Mouse (Mus musculus) retina, postnatal 1 day (tissue): ENCODE data around the gene Klf8.
A peak's percentile ranks its signal among the peaks of the same experiment; 100 is the strongest.
"Not testable (repeated sequence)": the region's sequence is repeated elsewhere in the genome, so short reads cannot be mapped to it uniquely, and the experiment has no call there.

Experiments
- DNase-seq: peaks from one replicate; pipeline ENCODE4 v3.0.0-alpha.2; 2012

The Klf8 gene

GRCm38 (mm10) chrX:153237304-153237919 lies at the start of gene Klf8:
Klf8 (plus strand) TSS chrX:153237466.
- DNase-seq, result peak; percentile 29

DNA sequence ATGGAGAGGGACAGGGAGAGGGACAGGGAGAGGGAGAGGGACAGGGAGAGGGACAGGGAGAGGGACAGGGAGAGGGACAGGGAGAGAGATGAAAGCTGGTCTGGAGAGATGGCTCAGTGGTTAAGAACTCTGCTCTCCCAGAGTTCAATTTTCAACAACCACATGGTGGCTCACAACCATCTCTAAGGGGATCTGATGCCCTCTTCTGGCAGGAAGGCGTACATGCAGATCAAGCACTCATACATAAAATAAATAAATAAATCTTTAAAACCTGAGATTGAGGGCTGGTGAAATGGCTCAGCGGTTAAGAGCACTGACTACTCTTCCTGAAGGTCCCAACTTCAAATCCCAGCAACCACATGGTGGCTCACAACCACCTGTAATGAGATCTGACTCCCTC lies 38.1 kb upstream of the Klf8 start:
- DNase-seq, result peak; percentile 11

- DNase-seq, result no peak
Measured at GRCm38 (mm10) chrX:153211101-153211500, 26.2 kb upstream of the Klf8 start.

DNA sequence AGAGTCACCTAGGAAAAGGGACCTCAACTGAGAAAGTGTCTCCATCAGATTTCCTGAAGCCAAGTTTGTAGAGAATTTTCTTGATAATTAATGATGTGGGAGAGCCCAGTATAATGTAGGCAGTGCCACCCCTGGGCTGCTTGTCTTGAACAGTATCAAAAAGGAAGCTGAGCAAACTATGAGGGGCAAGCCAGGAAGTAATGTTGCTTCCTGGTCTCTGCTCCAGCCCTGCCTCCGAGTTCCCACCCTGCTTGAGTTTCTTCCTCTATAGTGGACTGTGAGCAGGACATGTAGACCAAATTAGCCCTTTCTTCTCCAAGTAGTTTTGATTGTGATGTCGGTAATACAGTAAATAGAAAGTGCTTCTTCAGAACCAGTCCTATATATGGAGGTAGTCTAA lies 6.0 kb upstream of the Klf8 start:
- no peak for DNase-seq

GRCm38 (mm10) chrX:153233255-153233654 lies 4.0 kb upstream of the Klf8 start:
- no peak for DNase-seq

DNA sequence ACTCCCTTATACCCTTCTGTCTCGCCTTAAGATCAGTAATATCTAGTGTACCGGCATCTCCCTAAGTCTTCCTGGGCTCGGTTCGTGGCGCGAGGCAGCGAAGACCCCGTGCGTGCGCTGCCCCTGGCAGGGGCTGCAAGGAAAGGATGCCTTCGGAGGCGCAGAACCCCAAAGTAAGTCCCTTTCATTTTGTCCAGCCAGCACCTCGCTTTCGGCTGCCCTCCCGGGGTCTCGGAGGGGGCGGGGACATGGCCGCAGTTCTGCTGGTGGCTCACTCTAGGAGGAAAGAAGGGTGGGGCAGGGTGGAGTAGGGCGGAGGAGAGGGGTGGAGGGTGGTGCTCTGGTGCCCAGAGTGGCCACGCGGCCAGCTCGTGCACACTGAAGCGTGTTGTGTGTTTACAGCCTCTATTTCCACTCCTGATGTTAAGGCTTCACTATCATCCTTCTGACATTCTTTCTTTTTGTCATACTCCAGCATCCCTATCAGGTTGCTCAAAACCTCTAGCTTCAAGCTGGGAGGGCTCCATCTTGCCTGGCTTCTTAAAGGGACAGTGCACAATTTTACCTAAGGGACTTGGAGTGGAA lies 746 bp downstream of the Klf8 start:
- DNase-seq, result peak; percentile 51

GRCm38 (mm10) chrX:153254256-153254655 lies 17.0 kb downstream of the Klf8 start:
- no peak for DNase-seq

DNA sequence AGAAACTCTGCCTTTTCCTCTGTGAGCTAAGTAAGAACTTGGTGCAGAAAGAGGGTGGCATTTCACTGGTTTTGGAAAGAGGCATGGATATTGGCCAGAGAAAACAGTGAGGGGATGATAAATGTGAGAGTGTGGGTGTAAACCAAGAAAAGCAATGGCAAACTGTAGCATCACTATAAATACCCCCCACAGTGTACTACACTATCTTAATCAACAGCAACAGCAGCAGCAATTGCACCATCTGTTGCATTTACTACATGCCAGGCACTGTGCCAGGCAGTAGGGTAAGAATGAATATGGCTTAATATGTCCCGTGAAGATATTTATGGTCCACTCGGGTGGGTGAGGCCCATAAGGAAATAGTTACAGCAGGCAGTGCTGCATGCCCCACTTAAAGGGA lies 18.2 kb downstream of the Klf8 start:
- DNase-seq, result no peak

DNA sequence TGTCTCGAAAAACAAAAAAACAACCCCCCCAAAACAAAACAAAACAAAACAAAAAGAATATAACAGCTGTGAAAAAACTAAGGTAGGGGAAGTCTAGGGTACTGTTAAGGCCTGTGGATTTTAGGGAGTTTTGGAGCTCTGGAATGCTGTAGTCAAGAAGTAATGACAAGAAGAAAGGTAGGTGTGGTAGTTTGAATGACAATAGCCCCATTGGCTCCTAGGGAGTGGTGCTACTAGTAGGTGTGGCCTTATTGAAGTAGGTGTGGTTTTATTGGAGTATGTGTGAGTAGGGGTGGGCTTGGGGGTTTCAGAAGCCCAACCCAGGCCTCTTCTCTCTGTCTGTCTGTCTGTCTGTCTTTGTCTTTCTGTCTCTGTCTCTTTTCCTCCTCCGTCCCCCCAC lies 44.9 kb downstream of the Klf8 start:
- DNase-seq, result no peak

DNA sequence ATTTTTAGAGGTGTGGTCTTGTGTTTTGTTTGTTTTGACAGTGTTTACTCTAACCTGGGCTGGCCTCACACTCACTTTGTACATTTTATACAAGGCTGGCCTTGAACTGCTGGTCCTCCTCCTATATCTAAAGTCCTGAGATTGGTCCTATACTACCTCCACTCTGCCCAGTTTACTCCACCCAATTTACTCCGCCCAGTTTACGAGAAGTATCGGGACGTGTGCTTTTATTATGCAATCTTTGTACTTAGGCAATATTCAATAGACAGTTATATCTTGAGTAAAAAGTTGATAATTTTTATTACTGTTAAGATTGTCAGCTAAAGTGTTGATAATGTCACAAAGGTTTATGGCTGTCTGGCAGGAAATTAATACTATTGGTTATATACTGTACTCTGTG lies 74.1 kb downstream of the Klf8 start:
- no peak for DNase-seq

GRCm38 (mm10) chrX:153323105-153323504 lies 85.8 kb downstream of the Klf8 start:
- no peak for DNase-seq

DNA sequence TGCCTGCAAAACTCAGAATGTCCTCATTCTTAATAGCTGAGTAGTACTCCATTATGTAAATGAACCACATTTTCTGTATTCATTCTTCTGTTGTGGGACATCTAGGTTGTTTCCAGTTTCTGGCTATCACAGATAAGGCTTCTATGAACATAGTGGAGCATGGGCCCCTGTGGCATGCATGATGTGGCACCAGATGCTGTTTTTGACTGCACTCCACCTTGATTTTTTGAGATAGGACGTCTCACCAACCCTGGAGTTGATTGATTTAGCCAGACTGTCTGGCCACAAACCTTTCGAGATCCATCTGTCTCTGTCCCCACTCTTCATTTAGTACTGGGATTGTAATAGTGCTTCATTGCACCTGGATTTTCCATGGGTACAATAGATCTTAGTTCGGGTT lies 96.9 kb downstream of the Klf8 start:
- not testable (repeated sequence) for DNase-seq

GRCm38 (mm10) chrX:153359331-153360215 lies 122.3 kb downstream of the Klf8 start:
- peak; percentile 53 for DNase-seq

DNA sequence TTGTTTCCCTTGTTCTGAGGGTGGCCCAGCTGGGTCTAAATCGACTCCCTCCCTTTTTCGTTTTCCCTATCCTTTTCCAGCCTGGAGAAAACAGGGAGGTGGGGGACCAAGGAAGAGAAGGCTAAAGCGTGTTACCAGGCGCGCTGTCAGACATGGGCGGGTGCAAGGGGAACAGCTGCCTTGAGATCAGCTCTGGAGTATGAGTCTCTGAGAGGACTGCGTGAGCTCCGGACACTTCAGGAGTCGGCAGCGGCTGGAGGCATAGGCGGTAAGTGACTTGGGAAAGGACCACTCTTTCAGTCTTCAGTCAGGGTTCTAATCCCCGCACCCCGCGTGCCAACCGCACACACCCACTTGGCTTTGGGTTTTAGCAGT lies 122.9 kb downstream of the Klf8 start:
- DNase-seq, result no peak

GRCm38 (mm10) chrX:153360666-153361269 lies 123.5 kb downstream of the Klf8 start:
- no peak for DNase-seq

DNA sequence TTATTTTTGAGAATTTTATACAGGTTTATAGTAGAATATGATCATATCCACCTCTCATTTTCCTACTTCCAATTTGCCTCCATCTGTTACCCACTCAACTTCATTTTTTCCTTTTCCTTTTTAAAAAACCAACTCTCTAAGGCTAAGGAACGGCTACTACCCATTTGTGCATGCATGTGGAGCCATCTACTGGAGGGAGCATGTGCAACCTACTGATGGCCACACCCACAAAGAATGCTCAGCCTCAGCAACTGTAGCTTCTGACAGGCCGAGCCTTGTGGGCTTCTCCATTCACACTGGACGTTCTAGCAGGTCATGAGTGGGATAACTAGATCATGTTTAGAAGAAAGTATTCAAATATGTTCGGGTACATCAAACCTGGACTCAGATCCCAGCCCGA lies 129.5 kb downstream of the Klf8 start:
- DNase-seq, result peak; percentile 63

DNA sequence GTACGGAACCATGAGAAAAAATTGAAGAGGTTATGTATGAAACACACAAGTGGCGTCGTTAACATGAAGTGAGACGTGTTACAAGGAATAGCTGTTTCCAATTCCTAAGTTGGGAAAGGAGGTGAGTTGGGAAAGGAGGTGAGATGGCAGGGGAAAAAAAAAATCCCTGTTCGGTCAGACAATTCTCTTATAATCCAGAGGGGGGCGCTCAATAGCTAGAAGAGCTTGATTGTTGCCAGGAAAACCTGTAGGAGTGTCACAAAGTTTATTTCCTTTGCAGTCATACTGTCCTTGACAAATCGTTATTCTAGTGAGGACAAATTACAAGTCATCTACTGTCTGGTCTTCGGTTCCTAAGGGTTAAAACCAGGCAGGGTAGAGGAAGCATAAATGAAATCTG lies 132.5 kb downstream of the Klf8 start:
- DNase-seq, result no peak

DNA sequence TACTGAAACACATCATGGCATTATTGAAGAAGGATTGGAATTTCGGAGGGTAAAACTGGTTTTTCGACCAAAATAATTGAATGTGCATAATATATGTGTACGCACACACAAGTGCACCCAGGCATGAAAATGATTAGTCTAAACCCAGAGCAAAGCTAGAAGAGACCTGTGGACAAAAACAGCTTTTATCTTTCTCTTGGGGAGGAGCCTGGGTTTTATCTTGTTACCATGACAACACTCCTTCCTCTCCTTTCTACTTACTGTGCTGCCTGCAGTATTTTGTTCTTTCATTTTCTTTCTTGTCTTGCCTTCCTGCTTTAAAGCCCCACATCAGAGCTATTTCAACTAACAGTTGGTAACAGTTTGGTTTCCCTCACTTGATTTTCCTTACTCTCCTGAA lies 137.8 kb downstream of the Klf8 start:
- DNase-seq, result no peak

GRCm38 (mm10) chrX:153381753-153382152 lies 144.5 kb downstream of the Klf8 start:
- no peak for DNase-seq

- no peak for DNase-seq
Measured at GRCm38 (mm10) chrX:153389291-153389690, 152.0 kb downstream of the Klf8 start.

- DNase-seq, result no peak
Measured at GRCm38 (mm10) chrX:153417067-153417466, 179.8 kb downstream of the Klf8 start.

DNA sequence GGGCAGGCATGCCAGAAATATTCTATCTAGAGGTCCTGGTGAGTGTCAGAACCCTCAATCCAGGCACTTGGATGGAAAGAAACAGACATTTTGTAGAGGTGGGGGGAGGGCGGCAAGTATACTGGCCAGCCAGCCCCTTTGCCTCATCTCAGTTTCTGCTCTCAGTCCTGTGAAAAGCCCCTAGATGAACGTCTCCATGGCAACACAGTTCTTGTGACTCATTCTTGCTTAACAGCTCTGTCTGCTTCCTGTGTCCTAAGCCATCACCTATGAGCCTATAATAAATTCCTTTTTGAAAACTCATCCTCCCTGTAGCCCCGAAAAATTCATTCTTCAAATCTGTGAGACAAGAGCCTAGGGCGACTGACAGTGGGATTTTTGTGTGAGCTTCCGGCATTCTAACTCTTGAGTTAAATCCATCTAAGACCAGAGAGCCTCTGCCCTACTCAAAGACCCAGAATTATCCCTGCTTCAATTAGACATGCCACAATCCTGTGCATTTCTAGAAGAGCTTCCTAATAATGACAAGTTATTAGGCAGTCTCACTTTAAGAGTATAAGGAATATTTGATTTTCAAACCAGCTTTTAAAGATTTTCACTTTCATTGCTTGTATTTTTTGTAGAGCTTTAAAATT lies 196.5 kb downstream of the Klf8 start:
- DNase-seq, result peak; percentile 23

- DNase-seq, result no peak
Measured at GRCm38 (mm10) chrX:153439573-153439972, 202.3 kb downstream of the Klf8 start.
